Comparison of ENCODE assay signal across 8 mouse cellular contexts in genomic region chr5:122114176-122114575, GRCm38 (mm10). TPM values are rescaled to one million over a fixed set of nuclear protein-coding genes. Genes with fewer than 3 reads are reported as not detected.
DNase-seq lines count a peak whose midpoint lies in the region; ATAC-seq and TF ChIP-seq lines count a peak whose summit lies in the region.

No protein-coding gene starts in this region.

- H3K9me3 ChIP-seq in embryonic facial prominence, embryonic 10.5 days = 0 out of 2 replicates have a peak, but pooled peaks cover 3% of the 10 kb centered on the region
- H3K9me3 ChIP-seq in kidney, postnatal 0 days (replicated peaks; ENCODE audit: low read length) = no peaks in the 10 kb centered on the region

- no peak overlapping the region for H3K4me2 ChIP-seq in kidney, postnatal 0 days (ENCODE audit: low read length)

- H3K27me3 ChIP-seq in embryonic facial prominence, embryonic 10.5 days (replicated peaks; ENCODE audit: low read depth, poor library complexity, severe bottlenecking) = peaks cover 4% of the 10 kb centered on the region; the same call in 1 of the 2 replicates
- no peaks in the 10 kb centered on the region for H3K27me3 ChIP-seq in kidney, postnatal 0 days (ENCODE audit: insufficient read depth, low read length)
- no peaks in the 10 kb centered on the region for H3K27me3 ChIP-seq in testis, adult 2 months (ENCODE audit: control insufficient read depth, insufficient read depth, low read length)

- WGBS in embryonic facial prominence, embryonic 10.5 days = 0% methylated on average over 2 of the region's 2 CpGs
- WGBS in kidney, postnatal 0 days = 2% methylated on average over 2 of the region's 2 CpGs

- intact Hi-C loops in gastrocnemius, adult 2 months (cut with DNase I) = no loop called here

- peaks cover 5% of the 10 kb centered on the region for H3K4me1 ChIP-seq in embryonic facial prominence, embryonic 10.5 days
- H3K4me1 ChIP-seq in kidney, postnatal 0 days (replicated peaks; ENCODE audit: insufficient read depth, low read length) = no peaks in the 10 kb centered on the region
- H3K4me1 ChIP-seq in testis, adult 2 months (ENCODE audit: control insufficient read depth, insufficient read depth, low read length) = peaks cover 12% of the 10 kb centered on the region

- no peak overlapping the region for H3K27ac ChIP-seq in gastrocnemius, adult 2 months
- H3K27ac ChIP-seq in embryonic facial prominence, embryonic 10.5 days (replicated peaks) = no peak overlapping the region
- no peak overlapping the region for H3K27ac ChIP-seq in kidney, postnatal 0 days
- H3K27ac ChIP-seq in testis, adult 2 months (ENCODE audit: control insufficient read depth, insufficient read depth, low read depth, low read length) = no peak overlapping the region

- no peak overlapping the region for H3K4me3 ChIP-seq in gastrocnemius, adult 2 months
- no peak overlapping the region for H3K4me3 ChIP-seq in embryonic facial prominence, embryonic 10.5 days
- no peak overlapping the region for H3K4me3 ChIP-seq in kidney, postnatal 0 days (replicated peaks; ENCODE audit: low read depth, low read length)
- no peak overlapping the region for H3K4me3 ChIP-seq in testis, adult 2 months (ENCODE audit: control insufficient read depth, low read depth, low read length)

- no peak for TF ChIP-seq POLR2A in testis, adult 2 months (IDR thresholded peaks at IDR 0.05; ENCODE audit: control insufficient read depth, low read depth, low read length)

- peak; percentile 57 for DNase-seq in gastrocnemius, adult 2 months
- DNase-seq in gastrocnemius, adult 8-10 months (ENCODE audit: low spot score in 2 of 2) = no peak
- DNase-seq in 416B (ENCODE audit: low read depth) = peak; percentile 65
- peak; percentile 61 for DNase-seq in T-cell, adult 2 months (ENCODE audit: low spot score)
- peak; percentile 67 for DNase-seq in embryonic facial prominence, embryonic 10.5 days (ENCODE audit: low spot score)
- DNase-seq in kidney, postnatal 0 days (ENCODE audit: low spot score) = peak; percentile 55
- peak; percentile 49 to 74 for DNase-seq in lung, postnatal 4 days

- H3K9ac ChIP-seq in kidney, postnatal 0 days (ENCODE audit: low read depth, low read length) = no peak overlapping the region

- TF ChIP-seq CTCF in gastrocnemius, adult 2 months (IDR thresholded peaks at IDR 0.05) = peak; percentile 86
- TF ChIP-seq CTCF in kidney, postnatal 0 days (IDR thresholded peaks at IDR 0.05; ENCODE audit: low read depth) = peak; percentile 93
- peak; percentile 98 for TF ChIP-seq CTCF in testis, adult 2 months (IDR thresholded peaks at IDR 0.05; ENCODE audit: control insufficient read depth, insufficient read depth, insufficient replicate concordance, low read depth, low read length)

- H3K36me3 ChIP-seq in embryonic facial prominence, embryonic 10.5 days (replicated peaks) = no peaks in the 10 kb centered on the region
- no peaks in the 10 kb centered on the region for H3K36me3 ChIP-seq in kidney, postnatal 0 days (ENCODE audit: insufficient read depth, low read length)
- H3K36me3 ChIP-seq in testis, adult 2 months (ENCODE audit: control insufficient read depth, insufficient read depth, low read length) = no peaks in the 10 kb centered on the region

- ATAC-seq in kidney, postnatal 0 days (replicated peaks; ENCODE audit: low FRiP score, low read depth) = 0 out of 2 replicates have a peak, but pooled peaks have one; percentile 53

RNA-seq across cellular contexts. Expression of gene Myl2, which starts 13.4 kb away (rescaled TPM):
- total RNA-seq in gastrocnemius, adult 2 months (2021) = 1,000 to 10,000 TPM in 1 of 2 experiments, 100 to 1,000 TPM in 1; 776 to 2,566 TPM
- 1,000 to 10,000 TPM in 1 of 4 experiments, 100 to 1,000 TPM in 3; 818 to 1,021 (median 841) TPM for total RNA-seq in gastrocnemius, adult 8-10 months (2022)
- polyA plus RNA-seq in embryonic facial prominence, embryonic 10.5 days (2016; fragmentation: Nextera tagmentation; extraction: Ambion mirVana) = 0.57 TPM in 1 of 2 replicates, not detected in the other
- 0.80 and 1.4 TPM in 2 replicates for polyA plus RNA-seq in kidney, postnatal 0 days (2015; fragmentation: Nextera tagmentation; extraction: Ambion mirVana)
- polyA plus RNA-seq in testis, adult 2 months (2012; rRNA removed) = 1.4 and 1.5 TPM in 2 replicates

RNA-seq across cellular contexts. Expression of gene Ccdc63, which starts 26.4 kb away (rescaled TPM):
- not detected for total RNA-seq in gastrocnemius, adult 2 months (2021)
- total RNA-seq in gastrocnemius, adult 8-10 months (2022) = under 1 TPM in 1 of 4 experiments, not detected in 3; 0.13 TPM
- not detected in 2 replicates for polyA plus RNA-seq in embryonic facial prominence, embryonic 10.5 days (2016; fragmentation: Nextera tagmentation; extraction: Ambion mirVana)
- polyA plus RNA-seq in kidney, postnatal 0 days (2015; fragmentation: Nextera tagmentation; extraction: Ambion mirVana) = not detected in 2 replicates
- polyA plus RNA-seq in testis, adult 2 months (2012; rRNA removed) = 288 and 313 TPM in 2 replicates

RNA-seq across cellular contexts. Expression of gene Ppp1cc, which starts 43.9 kb away (rescaled TPM):
- total RNA-seq in gastrocnemius, adult 2 months (2021) = 100 to 1,000 TPM; 154 to 155 TPM
- 100 to 1,000 TPM; 108 to 221 (median 143) TPM for total RNA-seq in gastrocnemius, adult 8-10 months (2022)
- polyA plus RNA-seq in embryonic facial prominence, embryonic 10.5 days (2016; fragmentation: Nextera tagmentation; extraction: Ambion mirVana) = 296 and 318 TPM in 2 replicates
- polyA plus RNA-seq in kidney, postnatal 0 days (2015; fragmentation: Nextera tagmentation; extraction: Ambion mirVana) = 203 and 220 TPM in 2 replicates
- 524 and 547 TPM in 2 replicates for polyA plus RNA-seq in testis, adult 2 months (2012; rRNA removed)

Comparison
In these comparisons a context has a peak if more than half of its experiments do, and no peak if none do; other contexts are left out.
1. DNase-seq: peak in gastrocnemius, adult 2 months (single experiment), 416B (single experiment), T-cell, adult 2 months (single experiment), embryonic facial prominence, embryonic 10.5 days (single experiment), kidney, postnatal 0 days (single experiment) and lung, postnatal 4 days (2 of 2); none in gastrocnemius, adult 8-10 months (0 of 2).
2. RNA of gene Ccdc63, which starts 26.4 kb away (polyA plus RNA-seq): 288 to 313 TPM in testis, adult 2 months; not detected in embryonic facial prominence, embryonic 10.5 days and not detected in kidney, postnatal 0 days; every median in the first group is over 100 times any median in the second.
3. Peak in every context shown above with its lines, with median percentiles within 50 percentile points of each other: CTCF ChIP-seq.